Mouse (Mus musculus): Measurements from ENCODE around the gene Gm5065. TPM values are rescaled to one million over a fixed set of nuclear protein-coding genes. Genes with fewer than 3 reads are reported as not detected.

Gm5065 gene
- total RNA-seq (2021), result not detected
- long read RNA-seq, experiment 1, result 0 reads
- long read RNA-seq, experiment 2, result 0 reads

DNA sequence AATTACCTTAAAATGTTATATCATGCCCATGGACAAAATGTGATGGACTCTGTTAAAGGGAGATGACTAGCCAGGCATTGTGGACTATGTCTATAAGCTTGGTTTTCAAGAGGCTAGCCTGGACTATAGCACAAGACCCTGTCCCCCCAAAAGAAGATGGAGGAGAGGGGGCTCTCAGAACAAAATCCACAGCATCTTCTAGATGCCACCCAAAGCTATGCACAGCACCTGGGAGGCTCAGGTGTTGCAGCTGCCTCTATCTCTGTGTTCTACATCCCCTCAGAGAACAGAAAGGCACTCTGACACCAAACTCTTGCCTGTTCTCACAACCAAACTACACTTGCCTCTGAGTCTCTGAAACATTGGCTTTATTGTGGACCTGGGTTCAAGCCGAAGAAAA lies at the start of gene Gm5065:
Gene Gm5065 (plus strand): TSS at position 301 of the 400 bp plus-strand sequence.
- intact Hi-C loops (cut with DNase I), result no loop called here
- Histone ChIP-seq H3K27ac (no peak within 1 kb of the TSS), H3K4me3 (no peak within 1 kb of the TSS)
- DNase-seq (ENCODE audit: extremely low spot score in 1 of 2, low spot score in 2 of 2), result no peak
- TF ChIP-seq CTCF (IDR thresholded peaks at IDR 0.05), result no peak

DNA sequence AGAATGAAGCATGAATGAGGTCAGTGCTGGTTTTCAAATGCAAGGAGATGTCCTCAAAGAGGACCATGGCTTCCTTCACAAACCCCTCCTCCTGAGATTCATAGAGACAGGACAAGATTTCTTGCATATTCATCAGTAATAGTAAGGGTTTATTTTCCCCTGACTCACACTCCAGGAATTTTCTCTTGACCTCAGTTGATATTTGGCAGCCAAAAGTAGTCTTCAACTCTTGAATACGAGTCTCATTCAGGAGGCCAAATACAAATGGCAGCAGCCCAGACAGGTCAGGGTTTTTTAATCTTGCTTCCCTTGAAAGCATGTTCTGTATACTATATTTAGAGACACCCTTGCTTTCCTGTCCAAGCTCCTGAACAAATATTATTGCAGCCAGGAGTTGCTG lies 22.8 kb upstream of the Gm5065 start:
- Histone ChIP-seq H3K4me3 (no peak overlapping the region), H3K27ac (no peak overlapping the region)
- TF ChIP-seq CTCF (IDR thresholded peaks at IDR 0.05), result no peak
- no peak for DNase-seq (ENCODE audit: extremely low spot score in 1 of 2, low spot score in 2 of 2)
- intact Hi-C loops (cut with DNase I), result no loop called here

DNA sequence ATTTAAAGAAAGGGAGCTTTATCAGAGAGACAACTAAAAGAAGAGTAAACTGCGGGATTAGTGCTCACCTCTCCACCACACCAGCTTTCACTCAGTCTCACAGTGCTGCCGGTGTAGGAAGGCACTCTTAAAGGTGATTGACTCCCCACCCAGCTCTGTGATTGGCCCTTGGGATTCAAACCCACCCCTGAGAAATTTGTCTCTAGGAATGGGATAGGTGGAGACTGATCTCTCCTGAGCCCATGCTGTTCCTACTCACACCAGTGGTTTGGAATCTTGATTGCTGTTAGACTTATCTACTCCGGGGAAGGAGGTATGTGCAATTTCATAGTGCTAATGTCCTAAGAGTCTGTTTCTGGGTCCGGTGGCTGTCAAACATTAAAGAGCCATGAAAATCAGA lies 598 bp downstream of the Gm5065 start, which contains the start of gene Nlrp2:
Gene Nlrp2 (minus strand): TSS at position 101 of the 400 bp plus-strand sequence.
- no peak for TF ChIP-seq CTCF (IDR thresholded peaks at IDR 0.05)
- Histone ChIP-seq H3K27ac (no peak within 1 kb of the TSS), H3K4me3 (no peak within 1 kb of the TSS)
- intact Hi-C loops (cut with DNase I), result no loop called here
- DNase-seq (ENCODE audit: extremely low spot score in 1 of 2, low spot score in 2 of 2), result no peak

DNA sequence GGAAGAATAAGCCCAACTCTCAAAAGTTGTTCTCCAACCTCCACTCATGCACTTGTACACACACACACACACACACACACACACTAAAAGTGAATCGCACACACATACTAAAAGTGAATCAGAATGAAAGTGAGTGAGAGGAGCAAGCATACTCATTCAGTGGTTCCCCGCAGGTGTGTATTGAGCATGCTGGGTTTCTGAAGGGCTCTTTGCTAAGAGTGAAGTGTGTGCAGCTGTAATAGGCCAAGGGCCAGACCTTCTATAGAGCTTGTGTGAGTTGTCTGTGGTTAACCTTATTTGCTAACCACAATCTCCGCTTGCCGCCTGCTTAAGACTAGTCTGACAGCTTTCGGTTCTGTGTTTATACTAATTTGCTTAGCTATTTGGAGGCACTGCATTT lies 13.3 kb downstream of the Gm5065 start:
- no peak overlapping the region for H3K4me3 ChIP-seq
- DNase-seq (ENCODE audit: extremely low spot score in 1 of 2, low spot score in 2 of 2), result no peak
- no peak overlapping the region for H3K27ac ChIP-seq
- TF ChIP-seq CTCF (IDR thresholded peaks at IDR 0.05), result no peak
- intact Hi-C loops (cut with DNase I), result no loop called here

DNA sequence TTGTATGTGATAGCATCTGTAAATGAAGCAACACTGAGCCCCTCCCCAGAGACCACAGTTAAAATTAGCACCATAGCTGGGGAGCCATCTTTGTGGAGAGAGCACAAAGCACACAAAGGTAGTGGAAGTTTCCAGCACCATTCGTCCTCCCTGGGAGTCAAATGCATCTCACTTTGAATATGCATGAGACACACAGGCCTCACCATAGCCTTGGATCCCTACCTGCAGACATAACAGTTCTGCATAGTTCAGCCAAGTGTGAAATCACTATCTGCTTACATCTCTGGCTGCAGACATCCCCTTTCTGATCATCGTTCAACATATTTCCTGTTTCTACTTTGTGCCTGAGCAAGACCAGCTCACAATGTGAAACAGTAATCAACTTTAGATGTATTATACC lies 16.4 kb downstream of the Gm5065 start:
- no peak overlapping the region for H3K4me3 ChIP-seq
- no peak overlapping the region for H3K27ac ChIP-seq
- intact Hi-C loops (cut with DNase I), result loop anchor here (1.0 kb wide), 1 partner anchor 31 kb away; no protein-coding TSS in a partner anchor
- no peak for DNase-seq (ENCODE audit: extremely low spot score in 1 of 2, low spot score in 2 of 2)
- no peak for TF ChIP-seq CTCF (IDR thresholded peaks at IDR 0.05)

DNA sequence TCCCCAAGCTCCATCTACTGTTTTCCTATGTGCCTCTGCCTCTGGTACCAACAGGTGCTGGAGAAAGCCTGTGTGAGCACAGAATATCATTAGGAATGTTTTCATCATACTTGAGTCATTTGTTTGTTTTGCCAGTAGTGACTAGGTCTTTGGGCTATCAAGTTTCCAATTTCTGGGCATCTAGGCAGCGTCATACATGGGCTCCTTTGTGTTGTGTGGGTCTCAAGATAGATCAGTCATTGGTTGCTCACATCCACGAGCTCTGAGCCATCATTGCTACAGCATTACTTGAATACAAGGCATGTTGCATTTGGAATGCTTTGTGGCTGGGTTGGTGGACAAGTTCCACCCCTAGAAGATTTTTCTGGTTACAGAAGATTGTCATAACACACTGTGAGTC lies 55.9 kb downstream of the Gm5065 start:
- intact Hi-C loops (cut with DNase I), result no loop called here

More for the DNA sequence above, 55.9 kb downstream of the Gm5065 start:
- TF ChIP-seq CTCF (IDR thresholded peaks at IDR 0.05), result no peak
- Histone ChIP-seq H3K27ac (no peak overlapping the region), H3K4me3 (no peak overlapping the region)
- no peak for DNase-seq (ENCODE audit: extremely low spot score in 1 of 2, low spot score in 2 of 2)

Other genes starting within 250 kb of the Gm5065 start
- not detected for gene Rfpl4, start 233.6 kb upstream of the Gm5065 start, total RNA-seq (2021)
- under 1 TPM in 1 of 2 experiments, not detected in 1; 0.58 TPM for gene Rasl2-9, start 224.6 kb upstream of the Gm5065 start, total RNA-seq (2021)
- not detected for gene Vmn1r55, start 200.9 kb upstream of the Gm5065 start, total RNA-seq (2021)
- not detected for gene Vmn1r56, start 153.8 kb upstream of the Gm5065 start, total RNA-seq (2021)
- not detected for gene Vmn1r57, start 132.0 kb upstream of the Gm5065 start, total RNA-seq (2021)
- not detected for gene Nlrp2, start 498 bp downstream of the Gm5065 start, total RNA-seq (2021)
- not detected for gene Vmn1r58, start 62.9 kb downstream of the Gm5065 start, total RNA-seq (2021)
- gene Vmn1r59, start 106.2 kb downstream of the Gm5065 start, total RNA-seq (2021), result not detected
- not detected for gene Vmn2r28, start 143.4 kb downstream of the Gm5065 start, total RNA-seq (2021)
- not detected for gene Vmn1r60, start 196.8 kb downstream of the Gm5065 start, total RNA-seq (2021)